Mouse (Mus musculus) mesoderm, embryonic 11.5 days (tissue): ENCODE measurements at regions not wholly inside any gene's neighbourhood (a gene's known extent, or its start where the extent isn't known, plus 50 kb on each side); places are given as distances from the start of the nearest gene placed in this dataset.

Experiments
- DNase-seq: peaks from one replicate; pipeline ENCODE4 v3.0.0-alpha.2; 2012; ENCODE audit warnings: low read depth, low spot score

DNA sequence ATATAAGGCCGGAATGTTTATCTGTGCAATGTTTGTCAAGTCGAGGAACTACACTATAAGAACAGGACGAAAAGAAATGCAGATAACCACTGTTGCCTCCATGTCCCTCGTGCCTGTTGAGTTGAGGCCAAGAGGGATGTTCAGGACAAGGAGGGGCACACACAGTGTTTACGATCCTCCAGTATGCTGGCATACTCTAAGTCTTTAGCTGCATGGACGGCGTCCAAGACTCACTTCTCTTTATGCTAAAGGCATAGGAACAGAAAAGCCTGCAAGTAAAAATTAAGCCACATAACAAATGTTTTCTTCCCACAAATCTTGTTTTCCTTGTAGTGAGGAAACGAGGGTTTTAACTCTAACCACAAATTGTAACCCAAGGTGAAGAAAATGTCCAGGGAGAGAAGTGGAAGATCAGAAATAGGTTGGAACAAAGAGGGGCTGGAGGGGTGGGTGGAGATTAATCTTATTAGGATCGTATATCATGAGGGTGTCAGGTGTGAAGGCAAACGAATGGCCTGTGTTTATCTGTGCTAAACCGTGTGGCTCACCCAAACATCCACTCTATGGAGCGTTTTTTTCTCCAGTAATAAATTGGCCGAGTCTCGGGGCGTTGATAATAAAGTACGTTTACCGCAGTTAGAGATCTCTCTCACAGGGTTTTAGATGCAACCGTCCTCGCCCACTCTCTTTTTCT lies 521.8 kb downstream of the Nr2f2 start:
- no peak for DNase-seq

DNA sequence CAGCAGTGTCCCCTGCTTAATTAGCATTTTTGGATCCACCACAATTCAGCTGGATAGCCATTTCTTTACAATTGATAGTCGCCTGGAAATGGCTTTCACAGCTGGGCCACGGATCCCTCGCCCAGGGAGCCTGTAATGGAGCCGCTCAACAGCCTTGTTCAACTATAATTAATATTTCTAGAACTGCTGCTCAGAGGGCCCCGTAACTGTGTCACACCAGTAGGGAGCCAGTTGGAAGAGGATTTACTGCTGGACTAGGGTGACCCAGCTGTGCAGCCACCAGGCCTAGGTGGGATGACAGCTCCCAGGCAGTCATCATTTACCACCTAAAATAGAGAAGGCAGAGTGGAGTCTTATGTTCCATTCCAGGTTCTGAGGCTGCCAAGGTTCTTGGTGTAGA lies 529.2 kb downstream of the Nr2f2 start:
- DNase-seq: no peak

DNA sequence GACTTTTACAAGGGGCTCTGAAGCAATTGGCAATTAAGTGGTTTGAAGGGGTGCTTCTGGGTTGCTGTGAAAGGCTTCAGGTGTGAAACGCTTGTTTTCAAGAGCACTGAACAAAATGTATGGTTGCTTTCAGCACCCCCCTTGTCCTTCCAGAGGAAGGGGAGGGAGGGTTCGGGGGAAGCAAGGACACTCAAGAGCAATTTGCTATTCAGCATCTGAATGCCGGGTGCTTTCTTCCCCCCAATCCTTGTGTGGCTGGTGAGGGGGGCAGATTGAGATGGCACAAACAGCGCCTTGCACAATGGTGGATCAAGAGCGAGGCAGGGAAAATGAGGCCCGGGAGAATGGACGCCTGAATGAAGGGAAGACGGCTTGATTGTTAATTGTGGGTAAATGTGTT lies 539.3 kb downstream of the Nr2f2 start:
- no peak for DNase-seq

DNA sequence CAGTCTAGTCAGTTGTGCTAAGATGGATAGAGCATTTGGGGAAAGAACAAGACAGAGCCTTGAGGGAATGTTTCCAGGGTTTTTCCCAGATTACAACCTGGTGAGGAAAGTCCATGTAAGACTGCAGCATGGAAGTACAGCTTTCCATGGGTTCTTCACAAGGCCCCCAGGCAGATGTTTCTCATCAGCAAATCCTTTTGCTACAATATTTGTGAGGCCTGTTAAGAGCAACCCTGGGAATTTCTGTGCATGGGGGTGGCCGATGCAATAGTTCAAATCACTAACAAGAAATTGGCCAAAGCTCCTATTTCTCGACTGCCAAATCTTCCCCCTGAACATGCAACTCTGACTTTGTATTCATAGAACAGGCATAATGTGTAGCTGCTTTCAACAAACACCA lies 546.0 kb downstream of the Nr2f2 start:
- no peak for DNase-seq

DNA sequence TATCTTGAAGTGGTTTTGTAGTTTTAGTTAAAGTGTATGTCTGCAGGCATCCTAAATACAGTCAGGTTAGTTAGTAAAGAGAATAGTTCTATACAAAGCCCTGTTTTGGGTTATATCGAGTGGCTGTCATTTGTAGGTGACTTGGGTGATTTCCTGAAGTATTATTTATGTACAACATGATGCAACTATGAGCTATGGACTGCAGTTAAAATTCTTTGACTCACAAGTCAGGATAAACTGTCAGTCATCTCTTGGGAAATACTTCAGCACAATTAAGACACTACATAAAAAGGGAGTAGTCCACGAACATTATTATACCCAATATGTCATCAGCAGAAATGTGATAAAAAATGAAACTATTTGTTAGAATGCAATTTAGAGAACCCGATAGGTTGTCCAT lies 554.2 kb downstream of the Nr2f2 start:
- no peak for DNase-seq

DNA sequence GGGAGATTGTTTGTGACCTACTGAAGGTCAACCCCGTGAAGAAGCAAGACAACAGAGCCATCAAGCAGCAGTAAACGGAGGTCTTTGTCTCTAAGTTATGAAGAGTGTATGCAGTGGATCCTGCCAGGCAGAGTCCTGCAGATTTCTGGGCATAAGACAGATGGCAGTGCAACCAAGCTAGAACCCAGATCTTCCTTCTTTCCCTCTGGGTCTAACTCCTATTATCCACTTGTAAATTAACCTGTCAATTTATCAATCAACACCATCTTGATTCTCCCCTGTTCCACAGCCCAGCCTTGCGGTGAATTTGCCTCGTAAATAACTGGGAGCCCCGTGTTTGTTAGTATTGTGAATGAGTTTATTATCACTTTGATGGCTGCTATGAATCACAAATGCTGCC lies 555.7 kb downstream of the Nr2f2 start:
- DNase-seq: peak; percentile 40

DNA sequence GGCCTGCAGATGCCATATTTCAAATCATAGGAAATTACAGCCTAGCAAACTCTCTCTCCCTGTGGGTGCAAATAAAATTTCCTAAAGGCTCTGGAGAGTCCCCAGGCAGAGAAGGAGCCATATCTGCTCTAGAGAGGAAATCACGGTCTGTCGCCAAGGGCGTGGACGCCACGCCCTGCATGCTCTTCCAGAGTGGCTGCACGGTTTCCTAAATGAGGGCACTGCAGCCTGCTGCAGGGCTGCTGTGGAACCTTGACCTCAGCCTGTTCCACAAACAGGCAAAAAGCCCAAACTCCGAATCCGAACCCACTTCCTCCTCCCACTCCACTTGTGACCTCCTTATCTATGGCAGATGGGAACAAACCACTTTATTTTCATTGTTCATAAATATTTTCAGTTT lies 559.3 kb downstream of the Nr2f2 start:
- DNase-seq: no peak

DNA sequence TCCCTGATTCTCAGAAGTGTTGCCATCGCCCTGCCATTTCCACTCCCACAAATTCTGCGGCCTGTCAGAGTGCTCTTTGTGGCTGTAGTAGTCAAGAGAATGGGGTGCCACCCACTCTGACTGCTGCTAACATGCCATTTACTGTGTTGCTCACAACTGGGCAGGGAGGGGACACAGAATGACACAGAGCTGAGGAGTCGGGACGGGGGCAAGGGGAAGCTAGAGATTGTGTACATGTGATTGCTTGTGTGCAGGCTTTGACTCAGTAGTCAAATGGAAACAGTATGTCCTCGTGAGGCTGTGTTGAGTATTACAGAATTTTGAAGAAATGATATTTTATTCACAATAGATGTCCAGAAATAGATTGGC lies 595.6 kb downstream of the Nr2f2 start:
- DNase-seq: no peak

DNA sequence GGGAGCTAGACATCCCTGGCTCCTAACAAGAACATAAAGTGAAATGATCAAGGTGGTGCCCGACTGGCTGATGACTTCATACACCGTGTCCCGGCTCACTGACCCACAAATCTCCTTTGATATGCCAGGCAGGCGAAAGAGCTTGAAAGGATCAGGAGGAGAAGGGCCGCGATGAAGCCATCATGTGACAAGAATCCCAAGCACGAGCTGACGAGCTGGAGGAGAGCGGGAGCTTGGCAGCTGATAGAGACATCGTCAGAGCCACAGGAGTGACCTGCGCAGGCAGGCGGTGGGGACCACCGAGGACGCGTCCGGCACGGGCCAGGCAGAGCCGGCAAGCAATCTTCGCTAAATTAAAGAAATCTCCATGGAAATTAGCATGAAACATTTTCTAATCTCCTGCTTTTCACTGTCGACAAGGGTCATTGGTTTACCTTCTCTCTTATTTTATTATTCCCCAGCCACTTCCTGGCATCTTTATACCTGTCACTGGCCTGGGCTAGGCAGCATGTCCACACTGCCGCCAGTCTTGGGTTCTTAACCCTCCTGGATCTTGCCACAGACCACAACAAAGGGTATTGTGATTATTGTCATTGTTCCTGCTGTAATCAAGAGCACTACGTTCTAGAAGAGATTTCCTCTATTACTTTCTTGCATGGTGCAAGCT lies 596.1 kb downstream of the Nr2f2 start:
- peak; percentile 2 for DNase-seq

DNA sequence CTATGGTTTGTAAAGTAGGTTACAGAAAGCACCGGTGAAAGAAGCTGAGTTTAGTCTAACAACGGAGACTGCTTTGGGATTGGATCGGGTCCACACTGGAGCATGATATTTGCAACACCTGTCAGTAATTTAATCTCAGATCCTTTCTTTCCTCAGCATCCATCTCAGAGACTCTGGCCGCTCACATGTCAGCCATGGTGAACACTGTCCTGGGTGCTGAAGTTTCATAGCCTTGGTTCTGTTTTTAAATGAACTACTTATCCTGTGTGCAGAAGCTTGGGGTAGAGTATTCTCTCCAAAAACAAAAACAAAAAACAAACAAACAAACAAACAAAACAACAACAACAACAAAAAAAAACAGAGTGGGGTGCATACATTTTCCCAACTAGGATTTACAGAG lies 600.1 kb downstream of the Nr2f2 start:
- DNase-seq: peak; percentile 29

DNA sequence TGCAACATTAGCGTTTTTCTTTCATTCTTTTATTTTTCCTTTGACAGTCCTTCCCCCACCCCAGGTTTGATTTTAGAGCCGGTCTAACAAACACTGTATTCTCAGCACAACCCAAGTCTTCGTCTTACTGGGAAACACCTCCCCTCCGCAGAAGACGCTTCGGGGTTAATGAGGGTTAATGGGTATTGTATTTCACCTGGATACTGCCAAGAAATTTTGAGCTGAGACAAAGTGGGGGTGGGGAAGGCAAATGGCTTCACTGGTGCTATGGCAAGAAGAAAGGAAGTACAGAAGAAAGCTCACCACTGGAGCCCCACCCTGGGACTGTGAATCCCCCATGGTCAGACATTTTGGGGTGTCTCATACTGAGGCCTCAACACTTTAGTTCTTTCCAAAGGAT lies 626.0 kb downstream of the Nr2f2 start:
- no peak for DNase-seq

DNA sequence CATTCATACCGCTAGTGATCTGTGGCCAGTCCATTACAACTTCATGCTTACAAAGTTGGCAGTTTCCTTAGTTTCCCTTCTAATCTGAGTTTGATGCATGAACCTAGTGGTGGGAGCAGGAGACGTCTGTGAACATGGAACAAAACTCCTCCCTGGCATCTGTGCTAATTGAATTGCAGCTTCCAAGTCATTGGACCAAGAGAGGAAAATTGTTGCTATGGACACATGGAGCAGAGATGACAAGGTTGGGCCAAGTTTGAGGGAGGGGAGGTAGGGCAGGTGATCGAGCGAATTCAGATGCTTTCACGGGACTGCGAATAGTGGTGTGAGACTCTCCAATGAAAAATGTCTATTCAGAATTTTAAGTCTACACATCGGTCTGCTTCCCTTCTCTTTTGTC lies 627.5 kb downstream of the Nr2f2 start:
- no peak for DNase-seq

DNA sequence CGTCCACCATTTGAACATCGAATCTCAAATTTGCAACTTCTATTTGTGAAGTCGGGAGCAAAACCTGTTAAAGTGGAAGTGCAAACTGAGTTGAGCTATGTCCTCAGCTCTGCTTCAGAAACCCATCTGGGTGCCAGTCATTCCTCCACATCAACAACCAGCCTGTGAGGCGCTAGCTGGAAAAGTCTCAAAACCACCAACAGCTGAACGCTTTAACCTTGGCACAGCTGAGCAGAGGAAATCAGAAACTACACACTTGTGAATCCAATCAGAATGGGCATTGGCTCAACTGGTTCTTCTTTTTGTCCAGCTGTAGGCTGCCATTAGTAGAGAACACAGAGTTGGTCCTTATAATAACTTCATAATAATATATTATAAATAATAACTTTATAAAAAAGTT lies 651.5 kb downstream of the Nr2f2 start:
- DNase-seq: no peak

DNA sequence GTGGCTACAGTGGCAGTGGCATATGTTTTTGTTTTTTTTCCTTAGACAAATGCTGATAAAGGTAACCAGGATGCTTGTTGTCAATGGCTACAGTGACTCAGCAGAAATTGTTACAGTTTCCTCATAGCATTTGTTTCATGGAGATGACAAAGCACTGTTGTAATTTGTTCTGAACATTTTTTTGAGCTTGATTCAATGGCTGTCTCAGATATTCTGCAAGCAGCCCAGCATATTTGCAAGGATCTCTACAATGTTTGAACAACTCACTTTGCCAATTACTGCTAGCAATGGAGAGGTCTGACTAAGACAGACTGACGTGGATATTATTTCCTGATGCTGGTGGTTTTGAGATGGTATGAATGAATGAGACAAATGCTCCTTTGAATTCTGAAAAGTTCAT lies 696.3 kb downstream of the Nr2f2 start:
- no peak for DNase-seq

DNA sequence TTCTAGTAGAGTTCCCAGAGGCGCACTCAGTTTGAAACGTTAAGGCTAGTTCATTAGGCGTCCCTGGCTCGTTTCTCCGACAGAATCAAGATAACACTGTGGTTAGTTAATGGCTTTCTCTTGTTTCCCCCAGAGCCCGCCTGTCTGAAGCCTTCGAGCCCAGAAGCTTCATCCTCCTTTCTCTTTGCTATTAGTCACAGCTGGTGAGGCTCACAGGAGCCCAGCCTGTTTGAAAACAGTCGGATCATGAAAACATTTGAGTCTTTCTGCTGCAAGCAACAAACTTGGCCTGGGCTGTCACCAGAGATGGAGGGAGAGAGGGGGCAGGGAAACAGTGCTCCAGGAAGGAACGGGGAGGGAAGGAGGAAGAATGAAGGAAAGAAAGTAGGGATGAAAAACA lies 711.0 kb downstream of the Nr2f2 start:
- no peak for DNase-seq

DNA sequence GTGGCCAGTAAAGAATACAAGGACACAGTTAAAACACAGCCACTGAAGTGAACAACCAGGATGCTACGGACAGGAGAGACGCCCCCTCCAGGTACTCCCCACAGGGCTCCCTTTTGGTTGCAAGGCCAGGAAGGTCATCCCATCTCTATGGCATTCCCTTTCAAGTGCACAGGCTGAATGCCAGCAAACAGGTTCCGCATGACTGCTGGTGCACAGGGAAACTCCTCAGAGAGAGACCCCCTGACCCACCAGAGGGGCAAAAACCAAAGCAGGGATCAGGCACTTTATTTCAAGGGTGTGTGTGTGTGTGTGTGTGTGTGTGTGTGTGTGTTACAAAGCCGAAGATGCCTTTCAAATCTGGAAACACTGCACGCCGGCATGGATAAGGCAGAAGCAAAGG lies 721.1 kb downstream of the Nr2f2 start:
- DNase-seq: no peak

DNA sequence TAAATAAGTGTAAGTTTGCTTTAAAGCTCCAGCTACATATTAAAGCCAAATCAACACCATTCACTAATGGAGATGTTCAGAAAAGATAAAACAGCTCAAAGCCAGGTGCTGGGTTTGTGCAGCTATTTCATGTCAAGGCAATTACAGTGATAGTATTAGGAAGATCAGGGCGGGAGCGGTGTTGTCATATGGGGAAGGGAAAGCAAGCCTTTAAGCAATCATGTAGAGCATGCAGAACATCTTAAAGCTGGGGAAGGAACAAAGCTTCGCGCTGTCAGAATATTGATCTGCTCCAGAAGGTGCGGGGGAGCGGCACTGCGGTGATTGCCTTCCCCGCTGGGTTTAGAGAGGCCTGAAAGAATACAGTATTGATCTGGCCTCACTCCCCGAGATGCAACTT lies 724.9 kb downstream of the Nr2f2 start:
- DNase-seq: no peak

DNA sequence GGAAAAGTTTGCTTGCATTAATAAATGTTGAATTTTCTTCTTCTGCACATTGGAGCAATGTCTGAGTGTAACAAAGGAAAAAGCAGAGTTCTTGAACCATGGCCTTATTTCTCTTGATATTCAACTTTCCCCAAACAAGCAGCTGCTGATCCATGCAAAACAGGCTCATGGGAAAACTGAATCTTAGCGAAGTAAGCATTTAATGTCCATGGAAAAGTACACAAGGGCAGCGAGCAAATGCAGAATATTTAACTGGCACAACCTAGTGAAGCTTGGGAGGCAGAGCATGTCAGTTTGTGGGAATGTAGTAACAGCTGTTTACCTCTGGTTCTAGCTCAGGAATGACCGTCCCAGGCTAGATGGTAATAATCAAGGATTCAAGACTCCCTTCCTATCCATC lies 766.7 kb downstream of the Nr2f2 start:
- DNase-seq: no peak

DNA sequence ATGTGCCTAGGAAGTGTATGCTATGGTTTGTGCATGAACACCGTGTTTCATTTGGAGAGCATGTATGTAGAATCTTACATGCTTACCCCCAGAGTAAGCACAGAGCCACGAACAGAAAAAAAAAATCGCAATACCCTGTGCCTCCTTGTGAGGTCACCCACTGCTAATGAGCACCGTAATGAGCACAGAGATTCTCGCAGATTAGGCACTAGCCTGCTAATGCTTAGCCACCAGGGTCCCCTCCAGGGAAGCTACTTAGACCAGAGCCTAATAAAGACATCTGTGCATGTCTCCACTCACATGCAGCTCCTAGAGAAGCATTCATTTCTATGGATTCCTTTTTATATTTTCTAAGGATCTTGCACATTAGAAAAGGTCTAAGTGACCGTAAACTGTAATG lies 780.8 kb downstream of the Nr2f2 start:
- no peak for DNase-seq

DNA sequence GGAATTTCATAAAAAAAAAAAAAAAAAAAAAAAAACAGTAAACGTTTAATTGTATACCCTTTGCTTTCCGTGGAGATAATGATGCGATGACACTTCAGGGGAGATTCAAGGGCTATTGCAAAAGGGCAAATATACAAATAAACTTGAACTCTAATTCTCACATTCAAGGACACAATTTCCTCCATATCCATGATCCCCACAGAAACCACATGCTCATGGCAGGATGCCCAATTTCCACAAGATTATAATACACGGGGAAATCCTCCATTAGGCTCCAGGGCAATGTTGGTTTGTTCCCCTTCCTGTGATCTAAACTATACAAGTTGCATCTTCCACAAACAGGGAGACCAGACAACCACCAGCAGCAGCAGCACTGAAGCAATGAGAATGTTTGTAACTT lies 781.4 kb downstream of the Nr2f2 start:
- DNase-seq: no peak

DNA sequence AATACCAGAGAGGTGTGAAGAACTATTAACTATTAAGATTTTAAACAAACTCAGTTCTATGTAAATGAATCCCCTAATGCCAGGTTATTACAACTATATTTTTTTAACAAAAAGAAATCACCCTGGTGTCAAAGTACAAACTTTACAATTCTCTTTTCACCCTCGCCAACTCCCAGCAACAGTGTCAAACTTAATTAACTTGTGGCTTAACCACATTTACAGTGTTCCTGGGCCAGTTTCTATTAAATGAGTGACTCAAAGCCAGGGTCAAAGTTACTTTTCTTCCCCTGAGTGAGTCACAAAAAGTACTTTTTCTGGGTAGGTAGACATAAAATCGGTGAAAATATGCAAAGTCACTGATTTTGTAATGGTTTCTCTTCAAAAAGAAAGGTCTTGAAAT lies 782.0 kb downstream of the Nr2f2 start:
- DNase-seq: no peak

DNA sequence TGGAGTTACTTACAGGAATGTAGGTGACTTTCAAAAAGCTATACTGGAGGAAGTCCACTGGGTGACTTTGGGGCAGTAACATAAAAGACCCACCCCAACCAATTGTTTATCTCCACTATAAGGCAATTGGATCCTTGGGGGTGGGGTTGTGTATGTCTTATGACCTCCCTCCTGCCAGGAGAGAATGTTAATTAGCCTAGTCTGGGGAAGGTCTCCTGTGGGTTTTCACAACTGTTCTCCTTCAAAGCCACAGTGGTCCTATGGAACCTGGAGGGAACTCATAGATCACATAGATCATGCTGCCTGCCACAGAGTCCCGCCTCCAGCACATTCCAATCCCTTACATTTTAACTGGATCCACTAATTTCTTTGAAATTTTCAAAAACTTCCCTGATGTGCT lies 782.6 kb downstream of the Nr2f2 start:
- DNase-seq: peak; percentile 29

DNA sequence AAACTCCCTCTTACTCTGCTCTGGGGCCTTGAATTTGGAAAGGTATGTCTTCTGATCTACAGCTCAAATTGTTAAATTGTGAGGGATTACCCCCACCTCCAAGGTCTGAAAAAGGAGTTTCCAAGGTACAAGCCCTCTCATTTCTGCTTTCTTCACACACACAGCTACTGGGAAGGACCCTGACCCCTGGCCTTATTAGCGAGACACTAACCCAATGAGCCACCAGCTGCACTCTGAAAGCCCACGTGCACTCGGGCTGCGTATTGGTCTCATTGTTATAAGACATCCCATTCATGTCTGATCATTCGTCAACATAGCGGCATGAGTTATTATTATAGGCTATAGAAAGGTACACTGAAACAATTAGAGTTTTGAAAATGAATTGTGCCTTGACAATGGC lies 784.9 kb downstream of the Nr2f2 start:
- peak; percentile 9 for DNase-seq
